Mouse (Mus musculus) embryonic facial prominence, embryonic 14.5 days (tissue): Measurements from ENCODE around the gene Gm17482. TPM values are rescaled to one million over a fixed set of nuclear protein-coding genes. Genes with fewer than 3 reads are reported as not detected.

Source experiments
- ATAC-seq: fragments of 200-750 bp; cut with Nextera tagmentation; 2 replicates; pipeline ENCODE4 v1.8.0; 2017; ENCODE audit warnings: low read depth, moderate number of reproducible peaks, moderate TSS enrichment
- DNase-seq: peaks from one replicate; pipeline ENCODE4 v3.0.0-alpha.2; 2015; ENCODE audit warnings: low spot score
- H3K27ac ChIP-seq: fragments of 300-500 bp; sonication (generic); replicated peaks from 2 replicates; pipeline ENCODE4 v1.5.1; 2014; ENCODE audit warnings: low read depth, mild to moderate bottlenecking, low read length, moderate library complexity
- H3K27me3 ChIP-seq: fragments of 300-500 bp; sonication (generic); replicated peaks from 2 replicates; pipeline ENCODE4 v1.6.1; 2014; ENCODE audit warnings: low read length; ENCODE audit not compliant: control insufficient read depth, insufficient read depth
- H3K36me3 ChIP-seq: fragments of 300-500 bp; sonication (generic); 2 replicates; pipeline ENCODE4 v1.6.1; 2014; ENCODE audit warnings: low read length, mixed read lengths; ENCODE audit not compliant: control insufficient read depth, insufficient read depth
- H3K4me1 ChIP-seq: fragments of 300-500 bp; sonication (generic); 2 replicates; pipeline ENCODE4 v1.6.1; 2014; ENCODE audit warnings: antibody characterized with exemption, low read length; ENCODE audit not compliant: control insufficient read depth, insufficient read depth
- H3K4me2 ChIP-seq: fragments of 300-500 bp; sonication (generic); 2 replicates; pipeline ENCODE4 v1.6.1; 2014; ENCODE audit warnings: low read depth, mild to moderate bottlenecking, low read length, moderate library complexity, mixed read lengths
- H3K4me3 ChIP-seq: fragments of 300-500 bp; sonication (generic); 2 replicates; pipeline ENCODE4 v1.5.1; 2014; ENCODE audit warnings: low read depth, mild to moderate bottlenecking, low read length
- H3K9ac ChIP-seq: fragments of 300-500 bp; sonication (generic); 2 replicates; pipeline ENCODE4 v1.6.1; 2014; ENCODE audit warnings: low read depth, mild to moderate bottlenecking, low read length, moderate library complexity, mixed read lengths
- H3K9me3 ChIP-seq: fragments of 300-500 bp; sonication (generic); 2 replicates; pipeline ENCODE4 v1.6.1; 2016; ENCODE audit warnings: low read length; ENCODE audit not compliant: control insufficient read depth
- WGBS: fragments of 180-500 bp; shearing (Covaris S2); extraction: QIAGEN DNeasy Blood & Tissue Kit; methylation state at CpG from one replicate; pipeline ENCODE4 v1.1.7; 2014; 5-methylcytosine and 5-hydroxymethylcytosine counted together
- polyA plus RNA-seq: library from polyadenylated mRNA; unstranded; fragments of >200 nt; fragmentation: Nextera tagmentation; extraction: Ambion mirVana; gene quantifications from 2 replicates; pipeline ENCODE4 v1.2.1, GENCODE M21; 2014

Gm17482 gene
- polyA plus RNA-seq, 1 experiment from 2014 or later, result not detected

DNA sequence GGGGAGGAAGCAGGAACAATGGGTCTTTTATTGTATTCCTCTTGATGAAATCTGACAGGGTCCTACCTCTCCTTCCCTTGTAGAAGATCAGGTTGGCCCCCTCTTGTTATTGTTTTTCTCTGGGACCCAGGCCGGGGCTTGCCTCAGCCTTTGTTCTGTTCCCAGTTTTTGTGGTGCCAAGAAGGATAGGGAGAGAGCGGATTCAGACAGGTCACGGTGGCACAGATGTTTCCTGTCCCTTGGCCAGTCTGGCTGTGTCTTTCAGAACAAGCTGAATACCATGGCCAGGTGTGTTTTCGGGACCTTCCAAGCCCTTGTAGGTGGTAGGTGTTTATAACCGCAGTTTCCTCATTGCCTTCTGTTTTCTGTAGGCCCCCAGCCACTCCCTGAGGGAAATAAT, 14.0 kb upstream of the Gm17482 start:
- no peak overlapping the region for H3K4me3 ChIP-seq
- no peaks in the 10 kb centered on the region for H3K9me3 ChIP-seq
- peak; percentile 41 for DNase-seq
- H3K27me3 ChIP-seq, result no peaks in the 10 kb centered on the region
- WGBS, result 39% methylated on average over 5 of the region's 5 CpGs
- no peak overlapping the region for H3K4me2 ChIP-seq
- ATAC-seq, result no peak
- H3K9ac ChIP-seq, result no peak overlapping the region
- H3K27ac ChIP-seq, result no peak overlapping the region
- no peaks in the 10 kb centered on the region for H3K36me3 ChIP-seq
- H3K4me1 ChIP-seq, result peaks cover 4% of the 10 kb centered on the region; the same call in 1 of the 2 replicates

DNA sequence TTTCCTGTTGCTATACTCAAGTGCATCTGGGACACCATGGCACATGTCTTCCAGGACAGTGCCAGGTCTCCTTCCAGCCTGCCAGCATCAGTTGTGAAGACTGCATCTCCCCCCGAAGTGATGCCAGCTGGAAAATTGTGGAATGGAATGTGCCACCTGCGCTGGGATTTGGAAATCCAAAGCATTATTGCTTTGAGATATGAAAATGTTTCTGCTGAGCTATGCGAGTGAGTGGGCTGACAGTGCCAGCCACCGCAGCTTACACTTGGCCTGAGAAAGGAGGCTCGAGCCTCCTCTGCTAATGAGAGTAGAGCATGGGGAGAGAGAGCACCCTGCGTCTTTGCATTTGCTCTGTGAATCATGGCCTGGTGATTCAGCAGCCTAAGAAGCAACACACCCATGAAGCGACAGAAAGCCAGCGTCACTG, 5.9 kb upstream of the Gm17482 start:
- no peak overlapping the region for H3K27ac ChIP-seq
- 76% methylated on average over 8 of the region's 8 CpGs for WGBS
- ATAC-seq (no peak), DNase-seq (no peak)
- no peaks in the 10 kb centered on the region for H3K4me1 ChIP-seq
- H3K9me3 ChIP-seq, result no peaks in the 10 kb centered on the region
- H3K4me3 ChIP-seq, result no peak overlapping the region
- no peaks in the 10 kb centered on the region for H3K27me3 ChIP-seq
- no peak overlapping the region for H3K4me2 ChIP-seq
- no peaks in the 10 kb centered on the region for H3K36me3 ChIP-seq
- H3K9ac ChIP-seq, result no peak overlapping the region

DNA sequence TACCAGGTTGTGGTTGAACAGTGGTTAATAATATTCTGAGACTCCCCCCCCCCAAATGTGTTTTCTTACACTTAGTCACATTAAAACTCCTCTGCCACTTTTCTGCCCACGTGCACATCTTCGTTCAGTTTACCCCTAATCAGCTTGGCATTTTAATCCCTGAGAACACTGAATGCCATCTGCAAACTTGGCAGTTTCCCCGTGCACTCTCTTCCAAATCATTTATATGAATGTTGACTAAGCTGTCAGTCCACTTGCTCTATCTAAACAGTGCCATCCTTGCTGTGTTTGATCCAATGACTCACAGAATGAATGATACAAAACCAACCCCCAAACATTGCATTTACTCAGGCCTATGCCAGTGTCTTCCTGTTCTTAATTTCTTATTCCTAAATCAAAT, 1.6 kb upstream of the Gm17482 start:
- ATAC-seq (no peak), DNase-seq (no peak)
- no peak overlapping the region for H3K27ac ChIP-seq
- H3K36me3 ChIP-seq, result no peaks in the 10 kb centered on the region
- no peak overlapping the region for H3K4me3 ChIP-seq
- H3K4me2 ChIP-seq, result no peak overlapping the region
- no peaks in the 10 kb centered on the region for H3K27me3 ChIP-seq
- no peaks in the 10 kb centered on the region for H3K4me1 ChIP-seq
- no peaks in the 10 kb centered on the region for H3K9me3 ChIP-seq
- no peak overlapping the region for H3K9ac ChIP-seq
- 58% methylated on average over 3 of the region's 3 CpGs for WGBS

GRCm38 (mm10) chr6:115227529-115227928, 386 bp downstream of the Gm17482 start:
- 0% methylated on average over 2 of the region's 2 CpGs for WGBS
- Histone ChIP-seq H3K4me3 (no peak overlapping the region), H3K4me2 (no peak overlapping the region), H3K36me3 (no peaks in the 10 kb centered on the region), H3K27ac (no peak overlapping the region), H3K9me3 (no peaks in the 10 kb centered on the region), H3K9ac (no peak overlapping the region), H3K27me3 (no peaks in the 10 kb centered on the region), H3K4me1 (peaks cover 3% of the 10 kb centered on the region; the same call in 1 of the 2 replicates)
- ATAC-seq (peak; percentile 63; the same call in 1 of the 2 replicates), DNase-seq (peak; percentile 89)

DNA sequence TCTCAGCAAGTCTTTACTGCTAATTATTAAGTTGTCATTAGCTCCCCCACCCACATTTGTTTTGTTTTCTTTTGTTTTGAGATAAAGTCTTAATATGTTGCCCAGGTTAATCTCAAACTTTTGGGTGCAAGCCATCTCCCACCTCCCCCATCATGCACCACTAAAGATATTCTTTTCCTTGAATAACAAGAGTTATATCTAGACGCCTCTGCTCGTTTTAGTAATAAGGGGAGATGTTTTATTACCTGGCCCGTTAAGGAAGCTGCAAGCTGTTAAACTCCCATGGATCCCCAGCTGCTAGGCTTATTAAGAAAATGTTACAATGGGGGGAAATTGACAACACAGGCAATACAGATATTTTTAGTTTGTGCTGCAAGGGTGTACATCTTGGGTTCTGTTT, 3.4 kb downstream of the Gm17482 start:
- no peaks in the 10 kb centered on the region for H3K27me3 ChIP-seq
- no peaks in the 10 kb centered on the region for H3K36me3 ChIP-seq
- peaks cover 3% of the 10 kb centered on the region; the same call in 1 of the 2 replicates for H3K4me1 ChIP-seq
- ATAC-seq (no peak), DNase-seq (no peak)
- WGBS, result 75% methylated on average over 3 of the region's 3 CpGs
- no peak overlapping the region for H3K4me3 ChIP-seq
- no peak overlapping the region for H3K9ac ChIP-seq
- H3K9me3 ChIP-seq, result no peaks in the 10 kb centered on the region
- H3K27ac ChIP-seq, result no peak overlapping the region
- H3K4me2 ChIP-seq, result no peak overlapping the region

- Histone ChIP-seq H3K9me3 (no peaks in the 10 kb centered on the region), H3K4me1 (peaks cover 3% of the 10 kb centered on the region; the same call in 1 of the 2 replicates), H3K4me2 (no peak overlapping the region), H3K27me3 (no peaks in the 10 kb centered on the region), H3K36me3 (no peaks in the 10 kb centered on the region), H3K4me3 (no peak overlapping the region), H3K9ac (no peak overlapping the region), H3K27ac (no peak overlapping the region)
- DNase-seq, result no peak
- ATAC-seq, result no peak
- WGBS, result 57% methylated on average over 4 of the region's 4 CpGs
Measured at GRCm38 (mm10) chr6:115231836-115232235, 4.7 kb downstream of the Gm17482 start.

GRCm38 (mm10) chr6:115232562-115232961, 5.4 kb downstream of the Gm17482 start:
- Histone ChIP-seq H3K27me3 (no peaks in the 10 kb centered on the region), H3K4me1 (peaks cover 3% of the 10 kb centered on the region; the same call in 1 of the 2 replicates), H3K27ac (no peak overlapping the region), H3K36me3 (no peaks in the 10 kb centered on the region), H3K9ac (no peak overlapping the region), H3K9me3 (no peaks in the 10 kb centered on the region), H3K4me2 (no peak overlapping the region), H3K4me3 (no peak overlapping the region)
- no peak for ATAC-seq
- WGBS, result 74% methylated on average over 1 of the region's 1 CpGs
- DNase-seq, result no peak

DNA sequence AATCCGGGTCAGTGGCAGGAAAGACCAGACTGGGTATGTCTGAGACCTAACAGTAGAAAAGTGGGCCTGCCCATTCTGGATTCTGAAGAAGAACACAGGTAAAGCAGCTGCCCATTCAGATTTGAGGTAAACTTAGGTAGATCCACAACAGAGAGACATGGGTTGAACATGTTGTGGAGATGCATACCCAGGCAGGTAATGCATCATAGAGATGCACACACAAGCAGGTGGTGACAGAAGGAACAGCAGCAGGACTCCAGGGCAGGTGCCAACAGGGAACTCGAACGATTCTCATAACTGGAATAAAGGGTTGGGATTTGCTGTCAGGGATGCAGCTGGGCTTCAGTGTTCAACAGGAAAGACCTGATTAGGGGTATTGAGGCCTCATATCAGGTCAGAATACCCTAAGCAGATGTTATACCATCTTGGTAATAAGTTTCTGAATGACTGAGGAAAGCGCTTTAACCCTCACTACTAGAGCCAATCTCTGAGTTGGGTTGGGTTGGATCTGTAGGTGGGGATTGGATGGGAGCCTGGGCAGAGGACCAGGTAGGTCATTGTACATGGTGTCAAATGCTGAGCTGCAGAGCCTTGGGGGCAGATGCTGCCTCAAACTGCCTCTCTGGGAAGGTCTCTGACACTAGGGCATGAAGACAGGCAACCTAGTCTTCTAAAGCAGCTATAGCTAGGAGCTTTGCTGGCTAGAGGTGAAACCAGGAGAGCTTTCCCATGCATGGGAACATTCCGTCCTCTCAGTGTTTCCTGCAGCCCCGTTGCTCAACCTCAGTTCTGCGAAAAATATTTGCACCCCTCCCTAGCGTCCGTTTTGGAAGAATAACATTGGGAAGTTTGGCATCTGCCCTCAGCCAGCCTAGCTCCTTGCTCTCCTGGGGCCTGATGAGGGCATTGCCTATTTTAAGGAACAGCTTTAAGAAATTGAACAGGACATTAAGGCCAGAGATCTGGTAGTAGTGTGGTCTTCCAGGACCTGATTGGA, 11.2 kb downstream of the Gm17482 start:
- Histone ChIP-seq H3K36me3 (no peaks in the 10 kb centered on the region), H3K4me2 (no peak overlapping the region), H3K9ac (no peak overlapping the region), H3K4me1 (no peaks in the 10 kb centered on the region), H3K4me3 (no peak overlapping the region), H3K9me3 (no peaks in the 10 kb centered on the region), H3K27ac (no peak overlapping the region), H3K27me3 (no peaks in the 10 kb centered on the region)
- DNase-seq (no peak), ATAC-seq (no peak)
- WGBS, result 85% methylated on average over 9 of the region's 9 CpGs
